Mouse (Mus musculus): ENCODE results near the gene Zfp941.
"Not testable (repeated sequence)": the region's sequence is repeated elsewhere in the genome, so short reads cannot be mapped to it uniquely, and the experiment has no call there.

Gene Zfp941

GRCm38 (mm10) chr7:140787406-140788052 lies 34.4 kb downstream of the Zfp941 start, which contains the start of gene Syce1:
Gene Syce1, minus strand, starts transcription at chr7:140787852.
- DNase-seq (ENCODE audit: extremely low read depth, low read depth, low spot score) = no peak

- DNase-seq (ENCODE audit: extremely low read depth, low read depth, low spot score) = no peak
Observed at GRCm38 (mm10) chr7:140780548-140780947, 41.4 kb downstream of the Zfp941 start.

GRCm38 (mm10) chr7:140765888-140766739 lies 55.9 kb downstream of the Zfp941 start:
- DNase-seq (ENCODE audit: extremely low read depth, low read depth, low spot score) = no peak

GRCm38 (mm10) chr7:140765391-140765790 lies 56.6 kb downstream of the Zfp941 start:
- not testable (repeated sequence) for DNase-seq (ENCODE audit: extremely low read depth, low read depth, low spot score)

- DNase-seq (ENCODE audit: extremely low read depth, low read depth, low spot score) = no peak
Observed at GRCm38 (mm10) chr7:140763447-140764020, 58.4 kb downstream of the Zfp941 start, which contains the start of gene Cyp2e1. Gene Cyp2e1, plus strand, starts transcription at chr7:140763739.

- DNase-seq (ENCODE audit: extremely low read depth, low read depth, low spot score) = no peak
Observed at GRCm38 (mm10) chr7:140760647-140761046, 61.3 kb downstream of the Zfp941 start.

All from fat pad, adult 2 months (tissue).